Mouse (Mus musculus) forebrain, postnatal 0 days (tissue): ENCODE results near the gene Tbcd. TPM values are rescaled to one million over a fixed set of nuclear protein-coding genes. Genes with fewer than 3 reads are reported as not detected.

Experiments
- ATAC-seq: fragments of 200-750 bp; cut with Nextera tagmentation; 2 replicates; pipeline ENCODE4 v1.8.0; 2017; ENCODE audit warnings: mild to moderate bottlenecking, moderate library complexity
- DNase-seq: peaks from one replicate; pipeline ENCODE4 v3.0.0-alpha.2; 2015
- H3K27ac ChIP-seq: fragments of 300-500 bp; sonication (generic); 2 replicates; pipeline ENCODE4 v1.5.1; 2014; ENCODE audit warnings: low read depth, mild to moderate bottlenecking, antibody characterized with exemption, low read length, moderate library complexity, mixed read lengths
- H3K27me3 ChIP-seq: fragments of 300-500 bp; sonication (generic); 2 replicates; pipeline ENCODE4 v1.6.1; 2014; ENCODE audit warnings: mild to moderate bottlenecking, low read length, mixed read lengths; ENCODE audit not compliant: insufficient read depth
- H3K36me3 ChIP-seq: fragments of 300-500 bp; sonication (generic); 2 replicates; pipeline ENCODE4 v1.6.1; 2014; ENCODE audit warnings: mild to moderate bottlenecking, moderate library complexity; ENCODE audit not compliant: insufficient read depth
- H3K4me1 ChIP-seq: fragments of 300-500 bp; sonication (generic); 2 replicates; pipeline ENCODE4 v1.6.1; 2014; ENCODE audit warnings: antibody characterized with exemption; ENCODE audit not compliant: insufficient read depth
- H3K4me2 ChIP-seq: fragments of 300-500 bp; sonication (generic); 2 replicates; pipeline ENCODE4 v1.6.1; 2014; ENCODE audit warnings: low read depth, mild to moderate bottlenecking, moderate library complexity
- H3K4me3 ChIP-seq: fragments of 300-500 bp; sonication (generic); 2 replicates; pipeline ENCODE4 v1.5.1; 2014; ENCODE audit warnings: low read depth, low read length, mixed read lengths
- H3K9ac ChIP-seq: fragments of 300-500 bp; sonication (generic); 2 replicates; pipeline ENCODE4 v1.6.1; 2014; ENCODE audit warnings: mild to moderate bottlenecking
- H3K9me3 ChIP-seq: fragments of 300-500 bp; sonication (generic); 2 replicates; pipeline ENCODE4 v1.6.1; 2016; ENCODE audit warnings: low read length
- CTCF ChIP-seq: sonication (generic); IDR thresholded peaks from 2 replicates; pipeline ENCODE4 v1.5.1; 2016; ENCODE audit warnings: antibody characterized with exemption, control low read depth, low read depth
- WGBS: fragments of 180-500 bp; shearing (Covaris S2); extraction: QIAGEN DNeasy Blood & Tissue Kit; methylation state at CpG from one replicate; pipeline ENCODE4 v1.1.7; 2014; 5-methylcytosine and 5-hydroxymethylcytosine counted together
- polyA plus RNA-seq: library from polyadenylated mRNA; unstranded; fragments of >200 nt; fragmentation: Nextera tagmentation; extraction: Ambion mirVana; gene quantifications from 2 replicates; pipeline ENCODE4 v1.2.1, GENCODE M21; 2015
- total RNA-seq: library from RNA; depleted of rRNA; stranded (reverse); fragments of >200 nt; gene quantifications from 2 replicates; pipeline ENCODE4 v1.2.3, GENCODE M21; 2014

The Tbcd gene
- total and polyA plus RNA-seq, 2 experiments from 2014 or later = 56.5 to 90.8 TPM

- H3K4me3 ChIP-seq = no peak overlapping the region
- DNase-seq = no peak
- WGBS = 85% methylated on average over 4 of the region's 4 CpGs
- no peak overlapping the region for H3K4me2 ChIP-seq
- no peaks in the 10 kb centered on the region for H3K9me3 ChIP-seq
- H3K27me3 ChIP-seq = no peaks in the 10 kb centered on the region
- no peak overlapping the region for H3K9ac ChIP-seq
- ATAC-seq = no peak
- no peak for TF ChIP-seq CTCF
- H3K4me1 ChIP-seq = no peaks in the 10 kb centered on the region
- H3K27ac ChIP-seq = no peak overlapping the region
- peaks cover 38% of the 10 kb centered on the region for H3K36me3 ChIP-seq
These were observed 173.3 kb downstream of the Tbcd start for GRCm38 (mm10) chr11:121625007-121625406.

- Histone ChIP-seq H3K9me3 (no peaks in the 10 kb centered on the region), H3K4me1 (no peaks in the 10 kb centered on the region), H3K4me3 (no peak overlapping the region), H3K9ac (no peak overlapping the region), H3K4me2 (no peak overlapping the region), H3K36me3 (peaks cover 21% of the 10 kb centered on the region), H3K27me3 (no peaks in the 10 kb centered on the region), H3K27ac (no peak overlapping the region)
- 93% methylated on average over 5 of the region's 5 CpGs for WGBS
- no peak for ATAC-seq
- DNase-seq = no peak
- no peak for TF ChIP-seq CTCF
These were observed 175.8 kb downstream of the Tbcd start for GRCm38 (mm10) chr11:121627521-121627920.

- TF ChIP-seq CTCF = no peak
- Histone ChIP-seq H3K4me3 (no peak overlapping the region), H3K36me3 (peaks cover 8% of the 10 kb centered on the region; the same call in 1 of the 2 replicates), H3K4me1 (no peaks in the 10 kb centered on the region), H3K4me2 (no peak overlapping the region), H3K27ac (no peak overlapping the region), H3K9me3 (no peaks in the 10 kb centered on the region), H3K27me3 (no peaks in the 10 kb centered on the region), H3K9ac (no peak overlapping the region)
- DNase-seq (no peak), ATAC-seq (no peak)
- WGBS = 92% methylated on average over 6 of the region's 6 CpGs
These were observed 177.8 kb downstream of the Tbcd start for GRCm38 (mm10) chr11:121629529-121629928.

GRCm38 (mm10) chr11:121630406-121630805 lies 178.7 kb downstream of the Tbcd start:
- Histone ChIP-seq H3K9ac (no peak overlapping the region), H3K4me3 (no peak overlapping the region), H3K9me3 (no peaks in the 10 kb centered on the region), H3K4me1 (no peaks in the 10 kb centered on the region), H3K27me3 (no peaks in the 10 kb centered on the region), H3K36me3 (peaks cover 7% of the 10 kb centered on the region; the same call in 1 of the 2 replicates), H3K4me2 (no peak overlapping the region), H3K27ac (no peak overlapping the region)
- peak; percentile 37; the same call in 1 of the 2 replicates for TF ChIP-seq CTCF
- DNase-seq = no peak
- no peak for ATAC-seq
- 90% methylated on average over 4 of the region's 4 CpGs for WGBS

- TF ChIP-seq CTCF = no peak
- WGBS = 74% methylated on average over 7 of the region's 7 CpGs
- no peaks in the 10 kb centered on the region for H3K4me1 ChIP-seq
- no peak overlapping the region for H3K27ac ChIP-seq
- ATAC-seq (peak; percentile 48), DNase-seq (peak; percentile 31)
- no peak overlapping the region for H3K4me2 ChIP-seq
- no peak overlapping the region for H3K9ac ChIP-seq
- no peak overlapping the region for H3K4me3 ChIP-seq
- no peaks in the 10 kb centered on the region for H3K27me3 ChIP-seq
- H3K36me3 ChIP-seq = peaks cover 7% of the 10 kb centered on the region; the same call in 1 of the 2 replicates
- no peaks in the 10 kb centered on the region for H3K9me3 ChIP-seq
These were observed 179.7 kb downstream of the Tbcd start for GRCm38 (mm10) chr11:121631410-121631809.

- Histone ChIP-seq H3K27ac (no peak overlapping the region), H3K4me3 (no peak overlapping the region), H3K4me1 (no peaks in the 10 kb centered on the region), H3K36me3 (peaks cover 26% of the 10 kb centered on the region), H3K9me3 (no peaks in the 10 kb centered on the region), H3K27me3 (no peaks in the 10 kb centered on the region), H3K4me2 (no peak overlapping the region), H3K9ac (no peak overlapping the region)
- no peak for TF ChIP-seq CTCF
- no peak for DNase-seq
- ATAC-seq = no peak
- WGBS = 93% methylated on average over 10 of the region's 10 CpGs
These were observed 184.9 kb downstream of the Tbcd start for GRCm38 (mm10) chr11:121636646-121637045.

GRCm38 (mm10) chr11:121641501-121642145 lies 189.9 kb downstream of the Tbcd start:
- Histone ChIP-seq H3K4me1 (no peaks in the 10 kb centered on the region), H3K27me3 (no peaks in the 10 kb centered on the region), H3K36me3 (peaks cover 26% of the 10 kb centered on the region), H3K4me2 (no peak overlapping the region), H3K4me3 (no peak overlapping the region), H3K9me3 (no peaks in the 10 kb centered on the region), H3K9ac (no peak overlapping the region), H3K27ac (no peak overlapping the region)
- ATAC-seq = no peak
- 43% methylated on average over 2 of the region's 2 CpGs for WGBS
- no peak for TF ChIP-seq CTCF
- DNase-seq = no peak
